Mouse (Mus musculus) cerebellum, adult 9-11 months (tissue): ENCODE measurements around the gene Med26.

ENCODE experiments used
- DNase-seq: peaks from one replicate; pipeline ENCODE4 v3.0.0; 2022

The Med26 gene

GRCm38 (mm10) chr8:72487014-72487413 is 61.1 kb downstream of the Med26 start:
- DNase-seq: no peak

DNA sequence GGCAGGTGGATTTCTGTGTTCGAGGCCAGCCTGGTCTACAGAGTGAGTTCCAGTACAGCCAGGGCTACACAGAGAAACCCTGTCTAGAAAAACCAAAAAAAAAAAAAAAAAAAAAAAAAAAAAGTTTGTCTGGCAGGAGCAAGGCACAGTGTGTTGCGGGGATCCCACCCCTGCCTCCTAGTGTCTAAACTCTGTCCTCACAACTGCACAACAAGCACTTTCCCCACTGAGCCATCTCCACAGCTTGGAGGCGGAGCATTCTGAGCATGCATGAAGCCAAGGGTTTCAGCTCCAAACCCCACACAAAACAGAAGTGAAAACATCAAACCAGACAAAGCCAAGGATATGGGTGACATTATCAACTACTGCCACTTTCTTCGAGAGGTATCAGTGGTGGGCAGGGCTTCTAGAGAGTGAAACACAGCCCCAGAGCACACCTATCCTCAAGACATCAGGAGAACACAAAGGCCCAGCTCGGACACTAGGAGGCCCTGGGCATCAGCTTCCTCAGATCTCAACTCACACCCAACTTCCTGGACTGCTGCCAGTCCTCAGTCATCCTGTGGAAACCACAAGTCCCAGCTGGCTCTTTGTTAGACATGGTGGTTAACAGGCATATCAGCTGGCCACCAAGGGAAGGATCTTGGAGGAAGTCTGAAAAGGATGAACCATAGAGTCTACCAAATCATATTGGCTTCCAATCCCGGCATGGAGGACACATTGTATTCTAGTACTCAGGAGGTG is 62.4 kb downstream of the Med26 start:
- no peak for DNase-seq

DNA sequence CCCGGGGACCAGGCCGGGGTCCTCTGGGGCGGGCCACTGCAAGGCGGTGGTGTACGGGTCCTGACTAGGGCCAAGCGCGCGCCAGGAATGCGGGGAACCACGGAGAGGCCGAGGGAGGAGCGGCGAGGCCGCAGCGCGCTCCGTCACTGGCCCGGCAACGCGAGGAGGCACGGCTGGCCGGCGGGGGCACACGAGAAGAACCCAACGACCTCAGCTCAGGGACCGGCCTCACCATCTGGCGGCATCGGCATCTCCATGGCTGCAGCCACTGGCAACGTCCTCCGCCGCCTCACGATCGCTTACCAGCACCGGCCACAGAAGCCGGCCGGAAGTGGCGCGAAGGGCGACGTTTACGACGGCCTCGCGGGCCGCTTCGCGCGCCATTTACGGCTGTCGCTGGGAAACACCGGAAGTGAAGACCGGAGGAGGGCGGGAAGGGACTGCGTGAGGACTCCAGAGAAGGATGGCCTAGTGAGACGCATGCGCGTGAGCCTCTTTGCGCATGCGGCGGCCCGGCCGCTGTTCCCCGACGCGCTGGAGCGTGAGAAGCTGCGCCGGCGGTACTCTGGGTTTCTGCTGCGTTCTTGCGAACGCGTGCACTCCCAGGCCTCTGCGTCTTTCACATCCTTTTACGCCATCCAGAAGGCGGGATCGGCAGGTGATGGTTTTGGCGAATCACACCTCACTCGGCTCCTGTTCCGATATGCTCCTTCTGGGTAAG is 73.1 kb downstream of the Med26 start, which contains the start of gene Cherp:
TSS of gene Cherp (minus strand) at position 401 of the 721 bp plus-strand sequence.
- peak; percentile 99 for DNase-seq

DNA sequence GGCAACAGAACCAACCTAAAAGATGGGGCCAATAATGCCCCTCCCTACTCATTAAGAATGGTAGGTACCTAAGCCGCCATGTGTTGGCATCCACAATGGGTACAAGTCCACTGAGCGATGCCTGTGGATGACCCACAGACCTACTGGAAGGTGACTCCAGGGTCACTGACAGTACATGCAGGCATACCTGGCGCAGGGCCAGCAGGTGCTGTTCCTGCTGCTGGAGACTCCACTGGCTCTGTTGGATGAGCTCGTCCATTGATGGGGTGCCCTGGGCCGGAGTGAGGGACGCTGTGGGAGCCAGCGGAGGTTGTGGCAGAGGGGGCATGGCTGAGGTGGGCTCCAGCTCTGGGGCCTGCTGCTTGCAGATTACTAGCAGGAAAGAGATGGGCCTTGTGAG is 77.4 kb downstream of the Med26 start:
- no peak for DNase-seq

GRCm38 (mm10) chr8:72469984-72470383 is 78.1 kb downstream of the Med26 start:
- no peak for DNase-seq

DNA sequence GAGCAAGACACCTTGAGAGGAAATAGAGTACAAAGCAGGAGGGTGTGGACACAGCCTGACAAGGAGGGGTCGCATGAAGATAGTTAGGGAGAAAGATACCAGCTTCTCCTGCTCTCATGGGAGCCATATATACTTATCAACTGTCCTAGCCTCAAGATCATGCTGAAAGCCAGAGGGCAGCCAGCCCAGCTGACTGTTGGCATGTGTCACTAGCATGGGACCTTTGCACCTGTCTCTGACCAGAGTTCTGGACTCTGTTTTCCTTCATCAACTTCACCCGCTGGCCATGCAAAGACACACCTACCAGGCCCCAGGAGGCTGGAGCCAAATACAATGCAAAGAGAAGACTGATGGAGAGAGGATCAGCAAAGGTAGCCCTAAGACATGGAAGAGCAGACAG is 78.8 kb downstream of the Med26 start:
- no peak for DNase-seq

- no peak for DNase-seq
These were observed 83.9 kb downstream of the Med26 start for GRCm38 (mm10) chr8:72464211-72464610.

- no peak for DNase-seq
These were observed 88.1 kb downstream of the Med26 start for GRCm38 (mm10) chr8:72459881-72460533.

DNA sequence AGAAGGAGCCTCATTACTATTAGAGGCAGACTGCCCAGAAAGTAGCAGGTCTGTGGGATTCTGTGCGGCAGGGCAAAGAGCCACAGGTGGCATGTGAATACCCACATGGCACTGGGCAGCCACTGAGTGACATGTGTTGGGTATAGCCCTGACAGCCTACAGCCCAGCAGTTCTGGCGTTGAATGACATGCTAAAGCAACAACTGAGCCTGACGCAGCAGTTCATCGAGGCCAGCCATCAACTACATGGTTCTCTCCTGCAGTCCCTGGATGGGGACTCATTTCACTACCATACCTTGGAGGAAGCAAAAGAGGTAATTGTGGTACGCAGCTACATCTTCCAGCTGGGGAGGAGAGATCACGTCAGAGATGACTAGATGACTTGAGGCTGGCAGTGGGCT is 89.6 kb downstream of the Med26 start:
- DNase-seq: no peak

DNA sequence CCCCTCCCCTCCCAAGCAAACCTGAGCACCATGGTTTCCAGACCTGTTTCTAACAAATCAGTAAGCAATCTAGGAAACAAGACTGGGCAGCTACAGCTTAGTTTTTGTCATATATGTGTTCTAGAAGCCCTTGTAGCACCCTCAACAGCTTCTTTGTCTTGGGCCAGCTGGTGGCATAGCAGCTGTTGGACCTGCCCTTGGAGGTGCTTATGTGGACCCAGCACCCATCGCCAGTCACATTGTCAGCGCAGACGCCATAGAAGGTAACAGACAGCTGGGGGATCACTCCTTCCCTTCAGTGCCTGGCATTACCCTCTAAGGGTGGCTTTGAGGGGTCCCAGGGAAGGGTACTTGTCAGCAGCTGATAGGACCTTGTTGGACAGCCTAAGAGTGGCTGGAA is 90.3 kb downstream of the Med26 start:
- no peak for DNase-seq

DNA sequence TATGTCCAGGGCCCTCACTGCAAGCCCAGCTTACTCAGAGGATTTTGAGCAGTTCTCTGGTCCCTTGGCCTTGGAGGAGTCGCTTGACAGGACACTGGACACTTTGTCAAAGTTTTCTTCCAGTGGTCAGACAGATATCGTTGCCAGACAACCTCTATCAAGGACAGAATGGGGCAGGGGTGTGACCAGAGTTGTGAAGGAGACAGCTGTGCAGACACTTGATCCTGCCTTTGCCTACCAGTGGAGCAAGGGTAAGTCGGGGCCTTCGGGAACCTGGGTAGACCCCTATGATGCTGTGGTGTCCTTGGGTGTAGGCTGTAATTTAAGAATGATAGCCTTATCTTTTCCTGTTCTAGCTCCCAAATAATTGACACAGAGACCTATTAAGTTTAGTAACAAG is 92.8 kb downstream of the Med26 start:
- DNase-seq: no peak

GRCm38 (mm10) chr8:72453904-72454303 is 94.2 kb downstream of the Med26 start:
- DNase-seq: no peak

DNA sequence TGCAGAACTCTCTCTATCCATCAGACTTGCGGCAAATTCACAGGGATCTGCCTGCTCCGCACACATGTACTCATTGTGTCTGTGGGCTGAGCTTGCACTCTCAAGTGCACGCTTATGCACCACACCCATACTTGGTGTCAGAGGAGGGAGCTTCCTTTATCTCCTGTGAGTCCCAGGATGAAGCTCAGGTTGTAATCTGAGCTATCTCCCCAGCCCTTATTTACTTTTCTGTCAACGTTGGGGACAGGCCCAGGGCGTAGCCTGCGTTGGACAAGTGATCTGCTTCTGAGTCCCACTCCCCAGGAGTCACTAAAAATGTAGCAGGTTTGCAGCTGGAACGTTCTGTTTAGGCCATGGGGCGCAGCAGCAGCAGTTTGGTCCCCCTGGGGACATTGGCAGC is 96.6 kb downstream of the Med26 start:
- DNase-seq: no peak

- no peak for DNase-seq
These were observed 103.0 kb downstream of the Med26 start for GRCm38 (mm10) chr8:72445071-72445470.
